Mouse (Mus musculus) neural tube, embryonic 12.5 days (tissue): ENCODE results near the gene Amdhd2. TPM values are rescaled to one million over a fixed set of nuclear protein-coding genes. Genes with fewer than 3 reads are reported as not detected.

Experiments used
- ATAC-seq: fragments of 200-750 bp; cut with Nextera tagmentation; 2 replicates; pipeline ENCODE4 v1.8.0; 2017; ENCODE audit warnings: low read depth, mild to moderate bottlenecking, moderate TSS enrichment, moderate library complexity; ENCODE audit not compliant: low FRiP score
- H3K27ac ChIP-seq: fragments of 300-500 bp; sonication (generic); 2 replicates; pipeline ENCODE4 v1.5.1; 2016
- H3K27me3 ChIP-seq: fragments of 300-500 bp; sonication (generic); replicated peaks from 2 replicates; pipeline ENCODE4 v1.6.1; 2016; ENCODE audit warnings: mild to moderate bottlenecking
- H3K36me3 ChIP-seq: fragments of 300-500 bp; sonication (generic); 2 replicates; pipeline ENCODE4 v1.6.1; 2016; ENCODE audit warnings: mild to moderate bottlenecking
- H3K4me1 ChIP-seq: fragments of 300-500 bp; sonication (generic); 2 replicates; pipeline ENCODE4 v1.6.1; 2016
- H3K4me2 ChIP-seq: fragments of 300-500 bp; sonication (generic); replicated peaks from 2 replicates; pipeline ENCODE4 v1.6.1; 2016; ENCODE audit warnings: mild to moderate bottlenecking
- H3K4me3 ChIP-seq: fragments of 300-500 bp; sonication (generic); 2 replicates; pipeline ENCODE4 v1.5.1; 2016
- H3K9ac ChIP-seq: fragments of 300-500 bp; sonication (generic); 2 replicates; pipeline ENCODE4 v1.6.1; 2016; ENCODE audit warnings: mild to moderate bottlenecking
- H3K9me3 ChIP-seq: fragments of 300-500 bp; sonication (generic); 2 replicates; pipeline ENCODE4 v1.6.1; 2016; ENCODE audit warnings: mild to moderate bottlenecking
- WGBS: fragments of 180-500 bp; shearing (Covaris S2); methylation state at CpG from one replicate; pipeline ENCODE4 v1.1.7; 2016; 5-methylcytosine and 5-hydroxymethylcytosine counted together
- polyA plus RNA-seq: library from polyadenylated mRNA; unstranded; fragments of >200 nt; fragmentation: Nextera tagmentation; extraction: Ambion mirVana; gene quantifications from 2 replicates; pipeline ENCODE4 v1.2.1, GENCODE M21; 2016

Gene Amdhd2
- polyA plus RNA-seq, 1 experiment from 2014 or later: 36.0 TPM

- peak overlapping the region; percentile 59 for H3K4me3 ChIP-seq
- peaks cover 22% of the 10 kb centered on the region for H3K27me3 ChIP-seq
- no peaks in the 10 kb centered on the region for H3K9me3 ChIP-seq
- H3K9ac ChIP-seq: peak overlapping the region; percentile 41
- H3K27ac ChIP-seq: no peak overlapping the region
- peak overlapping the region; percentile 93 for H3K4me2 ChIP-seq
- ATAC-seq: peak; percentile 42
- H3K36me3 ChIP-seq: no peaks in the 10 kb centered on the region
- peaks cover 70% of the 10 kb centered on the region for H3K4me1 ChIP-seq
- WGBS: 5% methylated on average over 15 of the region's 15 CpGs
These were observed 42.4 kb upstream of the Amdhd2 start for GRCm38 (mm10) chr17:24205908-24206361.

GRCm38 (mm10) chr17:24205284-24205888, 41.8 kb upstream of the Amdhd2 start, which contains the start of gene Tbc1d24:
Gene Tbc1d24 (minus strand): TSS chr17:24205562.
- WGBS: under 1% methylated on average over 63 of the region's 65 CpGs
- Histone ChIP-seq H3K27ac (no peak within 1 kb of the TSS), H3K27me3 (peaks cover 22% of the 10 kb centered on the region), H3K9ac (peak within 1 kb of the TSS; percentile 69), H3K4me2 (peak within 1 kb of the TSS; percentile 93), H3K4me3 (peak within 1 kb of the TSS; percentile 59), H3K36me3 (no peaks in the 10 kb centered on the region), H3K9me3 (no peaks in the 10 kb centered on the region), H3K4me1 (peaks cover 64% of the 10 kb centered on the region)
- ATAC-seq: peak; percentile 69

- Histone ChIP-seq H3K9ac (peak overlapping the region; percentile 69), H3K4me2 (peak overlapping the region; percentile 93), H3K27me3 (peaks cover 22% of the 10 kb centered on the region), H3K9me3 (no peaks in the 10 kb centered on the region), H3K36me3 (no peaks in the 10 kb centered on the region), H3K4me3 (peak overlapping the region; percentile 59), H3K27ac (no peak overlapping the region), H3K4me1 (peaks cover 59% of the 10 kb centered on the region)
- 19% methylated on average over 7 of the region's 7 CpGs for WGBS
- no peak for ATAC-seq
These were observed 41.3 kb upstream of the Amdhd2 start for GRCm38 (mm10) chr17:24204846-24205245.

GRCm38 (mm10) chr17:24203611-24204534, 40.3 kb upstream of the Amdhd2 start:
- Histone ChIP-seq H3K9ac (peak overlapping the region; percentile 69; the same call in 1 of the 2 replicates), H3K27me3 (peaks cover 22% of the 10 kb centered on the region), H3K36me3 (no peaks in the 10 kb centered on the region), H3K9me3 (no peaks in the 10 kb centered on the region), H3K4me3 (no peak overlapping the region), H3K4me1 (peaks cover 49% of the 10 kb centered on the region), H3K27ac (no peak overlapping the region), H3K4me2 (peak overlapping the region; percentile 93)
- ATAC-seq: no peak
- 80% methylated on average over 3 of the region's 3 CpGs for WGBS

- H3K27me3 ChIP-seq: peaks cover 17% of the 10 kb centered on the region
- H3K4me3 ChIP-seq: no peak overlapping the region
- H3K4me2 ChIP-seq: 0 out of 2 replicates have a peak overlapping the region, but pooled peaks have one; percentile 22
- H3K9ac ChIP-seq: peak overlapping the region; percentile 5; the same call in 1 of the 2 replicates
- no peak for ATAC-seq
- WGBS: 46% methylated on average over 4 of the region's 4 CpGs
- H3K4me1 ChIP-seq: peaks cover 41% of the 10 kb centered on the region
- H3K27ac ChIP-seq: no peak overlapping the region
- no peaks in the 10 kb centered on the region for H3K36me3 ChIP-seq
- H3K9me3 ChIP-seq: no peaks in the 10 kb centered on the region
These were observed 39.5 kb upstream of the Amdhd2 start for GRCm38 (mm10) chr17:24203068-24203467.

- no peak for ATAC-seq
- no peak overlapping the region for H3K4me2 ChIP-seq
- no peaks in the 10 kb centered on the region for H3K9me3 ChIP-seq
- H3K9ac ChIP-seq: no peak overlapping the region
- H3K27me3 ChIP-seq: no peaks in the 10 kb centered on the region
- 88% methylated on average over 4 of the region's 4 CpGs for WGBS
- no peak overlapping the region for H3K4me3 ChIP-seq
- H3K27ac ChIP-seq: no peak overlapping the region
- H3K4me1 ChIP-seq: peaks cover 21% of the 10 kb centered on the region
- no peaks in the 10 kb centered on the region for H3K36me3 ChIP-seq
These were observed 37.5 kb upstream of the Amdhd2 start for GRCm38 (mm10) chr17:24201092-24201491.

GRCm38 (mm10) chr17:24199741-24200140, 36.2 kb upstream of the Amdhd2 start:
- Histone ChIP-seq H3K9ac (no peak overlapping the region), H3K9me3 (no peaks in the 10 kb centered on the region), H3K4me2 (no peak overlapping the region), H3K4me1 (peaks cover 12% of the 10 kb centered on the region), H3K27me3 (no peaks in the 10 kb centered on the region), H3K36me3 (no peaks in the 10 kb centered on the region), H3K27ac (no peak overlapping the region), H3K4me3 (no peak overlapping the region)
- ATAC-seq: no peak
- WGBS: 82% methylated on average over 4 of the region's 4 CpGs

- no peaks in the 10 kb centered on the region for H3K27me3 ChIP-seq
- H3K4me2 ChIP-seq: no peak overlapping the region
- no peak overlapping the region for H3K4me3 ChIP-seq
- no peaks in the 10 kb centered on the region for H3K36me3 ChIP-seq
- H3K4me1 ChIP-seq: peaks cover 7% of the 10 kb centered on the region
- no peaks in the 10 kb centered on the region for H3K9me3 ChIP-seq
- H3K9ac ChIP-seq: no peak overlapping the region
- H3K27ac ChIP-seq: no peak overlapping the region
- 74% methylated on average over 4 of the region's 4 CpGs for WGBS
- ATAC-seq: no peak
These were observed 35.7 kb upstream of the Amdhd2 start for GRCm38 (mm10) chr17:24199252-24199651.

GRCm38 (mm10) chr17:24197032-24197824, 33.7 kb upstream of the Amdhd2 start:
- no peaks in the 10 kb centered on the region for H3K9me3 ChIP-seq
- no peaks in the 10 kb centered on the region; the same call in 1 of the 2 replicates for H3K4me1 ChIP-seq
- no peaks in the 10 kb centered on the region for H3K27me3 ChIP-seq
- no peak overlapping the region for H3K4me3 ChIP-seq
- ATAC-seq: no peak
- H3K36me3 ChIP-seq: no peaks in the 10 kb centered on the region
- H3K4me2 ChIP-seq: no peak overlapping the region
- WGBS: 71% methylated on average over 15 of the region's 15 CpGs
- H3K27ac ChIP-seq: no peak overlapping the region
- no peak overlapping the region for H3K9ac ChIP-seq

- H3K27me3 ChIP-seq: no peaks in the 10 kb centered on the region
- H3K4me1 ChIP-seq: no peaks in the 10 kb centered on the region; the same call in 1 of the 2 replicates
- H3K36me3 ChIP-seq: no peaks in the 10 kb centered on the region
- ATAC-seq: no peak
- H3K9me3 ChIP-seq: no peaks in the 10 kb centered on the region
- no peak overlapping the region for H3K27ac ChIP-seq
- no peak overlapping the region for H3K4me3 ChIP-seq
- no peak overlapping the region for H3K4me2 ChIP-seq
- no peak overlapping the region; the same call in 1 of the 2 replicates for H3K9ac ChIP-seq
- WGBS: 57% methylated on average over 2 of the region's 2 CpGs
These were observed 31.8 kb upstream of the Amdhd2 start for GRCm38 (mm10) chr17:24195349-24195748.

- Histone ChIP-seq H3K9me3 (no peaks in the 10 kb centered on the region), H3K4me2 (no peak overlapping the region), H3K27me3 (no peaks in the 10 kb centered on the region), H3K9ac (no peak overlapping the region), H3K4me1 (no peaks in the 10 kb centered on the region; the same call in 1 of the 2 replicates), H3K36me3 (peaks cover 3% of the 10 kb centered on the region), H3K4me3 (no peak overlapping the region), H3K27ac (no peak overlapping the region)
- WGBS: 85% methylated on average over 5 of the region's 5 CpGs
- ATAC-seq: no peak
These were observed 30.2 kb upstream of the Amdhd2 start for GRCm38 (mm10) chr17:24193769-24194168.
